Mouse (Mus musculus) kidney, adult 2 months (tissue): ENCODE measurements around the gene Dtx4. TPM values are rescaled to one million over a fixed set of nuclear protein-coding genes. Genes with fewer than 3 reads are reported as not detected.

Experiments
- DNase-seq: peaks from one replicate; pipeline ENCODE4 v3.0.0; 2021
- H3K27ac ChIP-seq: fragments of 200-500 bp; 2 replicates; pipeline ENCODE4 v1.5.1; 2012; ENCODE audit warnings: low read depth, low read length, control low read depth, inconsistent platforms; ENCODE audit not compliant: insufficient read depth
- H3K27me3 ChIP-seq: fragments of 200-500 bp; replicated peaks from 2 replicates; pipeline ENCODE4 v1.6.1; 2012; ENCODE audit warnings: mild to moderate bottlenecking, moderate library complexity, low read length, inconsistent platforms; ENCODE audit not compliant: control insufficient read depth, insufficient read depth
- H3K36me3 ChIP-seq: fragments of 200-500 bp; 2 replicates; pipeline ENCODE4 v1.6.1; 2012; ENCODE audit warnings: mild to moderate bottlenecking, moderate library complexity, low read length, inconsistent platforms; ENCODE audit not compliant: control insufficient read depth, insufficient read depth
- H3K4me1 ChIP-seq: fragments of 200-500 bp; 2 replicates; pipeline ENCODE4 v1.6.1; 2011; ENCODE audit warnings: low read length; ENCODE audit not compliant: control insufficient read depth, insufficient read depth
- H3K4me3 ChIP-seq: fragments of 200-500 bp; 2 replicates; pipeline ENCODE4 v1.5.1; 2011; ENCODE audit warnings: mild to moderate bottlenecking, low read depth, low read length, control low read depth; ENCODE audit not compliant: insufficient read depth
- CTCF ChIP-seq: fragments of 200-500 bp; conservative IDR thresholded peaks from 2 replicates; pipeline ENCODE4 v1.5.1; 2011; ENCODE audit warnings: low read depth, mild to moderate bottlenecking, control low read depth, low read length, moderate library complexity, mixed read lengths; ENCODE audit not compliant: insufficient read depth, insufficient read length
- POLR2A ChIP-seq: fragments of 200-500 bp; IDR thresholded peaks from one replicate; pipeline ENCODE4 v1.6.1; 2011; ENCODE audit warnings: low read depth, low read length, control low read depth
- WGBS: fragments of 180-500 bp; shearing (Covaris S2); methylation state at CpG from one replicate; pipeline ENCODE4 v1.1.7; 2018; 5-methylcytosine and 5-hydroxymethylcytosine counted together
- polyA plus RNA-seq: library from polyadenylated mRNA; depleted of rRNA; stranded (reverse); fragments of >200 nt; gene quantifications from 2 replicates; pipeline ENCODE4 v1.2.3, GENCODE M21; 2012; rRNA removed

Gene Dtx4
- polyA plus RNA-seq, 1 experiment = 10.6 TPM

- TF ChIP-seq POLR2A (no peak), CTCF (no peak)
- Histone ChIP-seq H3K27me3 (no peaks in the 10 kb centered on the region), H3K36me3 (no peaks in the 10 kb centered on the region), H3K27ac (no peak overlapping the region), H3K4me1 (no peaks in the 10 kb centered on the region), H3K4me3 (no peak overlapping the region)
- WGBS = 77% methylated on average over 4 of the region's 4 CpGs
- DNase-seq = peak; percentile 35
Measured at GRCm38 (mm10) chr19:12435011-12435416, 66.2 kb downstream of the Dtx4 start.

- H3K27me3 ChIP-seq = no peaks in the 10 kb centered on the region
- DNase-seq = peak; percentile 65
- 7% methylated on average over 2 of the region's 2 CpGs for WGBS
Measured at GRCm38 (mm10) chr19:12433033-12433432, 68.2 kb downstream of the Dtx4 start.

DNA sequence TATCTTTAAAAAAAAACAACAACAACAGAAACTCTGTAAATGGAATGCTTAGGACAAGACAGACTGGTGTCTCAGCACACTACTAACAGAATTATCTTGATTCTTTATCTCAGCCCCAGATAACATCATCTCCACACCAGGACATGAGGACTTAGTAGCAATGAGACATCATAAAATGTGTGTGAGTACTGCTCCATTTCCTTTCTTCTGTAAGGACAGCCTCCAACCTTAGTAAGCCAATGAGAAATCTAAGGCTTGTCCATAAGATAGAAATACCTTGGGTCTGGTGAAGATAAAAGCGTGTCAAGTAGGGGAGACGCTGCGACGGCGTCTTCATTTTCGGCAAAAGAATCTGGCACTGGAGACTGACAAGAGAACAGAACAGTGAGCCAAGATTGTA, 73.6 kb downstream of the Dtx4 start, which contains the start of gene Pfpl:
Gene Pfpl, plus strand, starts transcription at position 301 of the 400 bp plus-strand sequence.
- no peak for TF ChIP-seq CTCF
- no peak for TF ChIP-seq POLR2A
- Histone ChIP-seq H3K4me1 (no peaks in the 10 kb centered on the region), H3K4me3 (no peak within 1 kb of the TSS), H3K27me3 (no peaks in the 10 kb centered on the region), H3K27ac (no peak within 1 kb of the TSS), H3K36me3 (no peaks in the 10 kb centered on the region)
- no peak for DNase-seq
- 95% methylated on average over 6 of the region's 6 CpGs for WGBS

More at GRCm38 (mm10) chr19:12433033-12433432, 68.2 kb downstream of the Dtx4 start:
- H3K4me3 ChIP-seq = no peak overlapping the region
- no peak overlapping the region for H3K27ac ChIP-seq
- H3K4me1 ChIP-seq = no peaks in the 10 kb centered on the region
- H3K36me3 ChIP-seq = no peaks in the 10 kb centered on the region
- TF ChIP-seq CTCF (peak; percentile 59), POLR2A (no peak)

GRCm38 (mm10) chr19:12427101-12427500, 74.2 kb downstream of the Dtx4 start:
- 84% methylated on average over 5 of the region's 5 CpGs for WGBS
- Histone ChIP-seq H3K4me1 (no peaks in the 10 kb centered on the region), H3K27ac (no peak overlapping the region), H3K27me3 (no peaks in the 10 kb centered on the region), H3K4me3 (no peak overlapping the region), H3K36me3 (no peaks in the 10 kb centered on the region)
- DNase-seq = no peak
- TF ChIP-seq POLR2A (no peak), CTCF (no peak)

DNA sequence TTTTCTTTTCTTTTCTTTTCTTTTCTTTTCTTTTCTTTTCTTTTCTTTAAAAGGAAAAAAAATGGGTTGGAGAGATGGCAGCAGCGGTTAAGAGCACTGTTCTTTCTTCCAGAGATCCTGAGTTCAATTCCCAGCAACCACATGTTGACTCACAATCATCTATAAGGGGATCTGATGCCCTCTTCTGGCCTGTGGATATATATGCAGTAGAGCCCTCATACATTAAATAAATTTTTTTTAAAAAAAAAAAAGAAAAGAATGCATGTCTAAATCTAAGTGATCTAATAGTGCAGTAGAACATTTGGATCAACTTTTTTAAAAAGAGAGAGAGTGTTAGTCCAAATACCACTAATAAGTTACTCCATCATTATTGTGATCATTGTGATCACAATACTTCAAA, 79.6 kb downstream of the Dtx4 start:
- Histone ChIP-seq H3K27ac (no peak overlapping the region), H3K36me3 (no peaks in the 10 kb centered on the region), H3K27me3 (no peaks in the 10 kb centered on the region), H3K4me3 (no peak overlapping the region), H3K4me1 (no peaks in the 10 kb centered on the region)
- DNase-seq = no peak
- 79% methylated on average over 1 of the region's 1 CpGs for WGBS
- TF ChIP-seq CTCF = no peak

DNA sequence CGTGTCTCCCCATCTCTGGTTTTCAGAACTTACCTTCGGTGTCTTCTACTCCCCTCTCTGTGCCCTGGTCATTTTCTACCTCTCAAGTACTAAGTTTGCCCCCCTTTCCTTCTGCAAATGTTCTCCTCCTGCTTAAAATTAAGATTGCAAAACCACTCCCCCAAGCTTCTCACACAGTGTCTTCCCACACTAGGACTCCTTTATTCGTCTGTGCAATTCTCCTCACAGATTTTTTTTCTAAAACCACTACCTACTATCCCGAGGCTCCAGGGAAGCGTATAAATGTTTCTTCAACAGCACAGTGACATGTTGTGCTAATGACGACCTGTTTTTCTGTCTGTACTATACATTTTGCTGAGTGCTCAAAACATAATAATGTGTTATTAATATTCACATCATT, 80.7 kb downstream of the Dtx4 start:
- no peaks in the 10 kb centered on the region for H3K27me3 ChIP-seq
- no peak overlapping the region for H3K4me3 ChIP-seq
- H3K4me1 ChIP-seq = no peaks in the 10 kb centered on the region
- TF ChIP-seq POLR2A (no peak), CTCF (no peak)
- 69% methylated on average over 6 of the region's 6 CpGs for WGBS
- no peak for DNase-seq
- H3K27ac ChIP-seq = no peak overlapping the region
- H3K36me3 ChIP-seq = no peaks in the 10 kb centered on the region

DNA sequence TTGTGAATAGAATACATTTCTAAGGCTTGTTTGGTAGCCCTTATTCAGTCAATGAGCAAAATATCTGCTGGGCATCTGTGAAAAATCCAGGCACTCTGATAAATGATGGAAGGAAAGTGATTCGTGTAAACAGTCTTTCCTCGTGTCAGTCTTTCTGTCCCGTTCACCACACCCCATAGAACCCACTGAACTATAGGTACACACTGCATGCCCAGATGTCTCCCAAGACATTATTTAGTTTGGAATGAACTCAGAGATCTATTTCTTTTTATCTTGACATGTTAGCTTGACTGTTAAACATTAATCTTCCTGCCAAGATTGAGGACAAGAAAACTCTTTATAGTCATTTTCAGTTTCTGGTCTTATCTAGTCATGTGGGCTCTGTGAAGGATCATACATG, 82.9 kb downstream of the Dtx4 start:
- no peak for DNase-seq
- 81% methylated on average over 3 of the region's 3 CpGs for WGBS
- TF ChIP-seq POLR2A = no peak
- no peak for TF ChIP-seq CTCF
- Histone ChIP-seq H3K4me3 (no peak overlapping the region), H3K27me3 (no peaks in the 10 kb centered on the region), H3K36me3 (no peaks in the 10 kb centered on the region), H3K4me1 (no peaks in the 10 kb centered on the region), H3K27ac (no peak overlapping the region)

DNA sequence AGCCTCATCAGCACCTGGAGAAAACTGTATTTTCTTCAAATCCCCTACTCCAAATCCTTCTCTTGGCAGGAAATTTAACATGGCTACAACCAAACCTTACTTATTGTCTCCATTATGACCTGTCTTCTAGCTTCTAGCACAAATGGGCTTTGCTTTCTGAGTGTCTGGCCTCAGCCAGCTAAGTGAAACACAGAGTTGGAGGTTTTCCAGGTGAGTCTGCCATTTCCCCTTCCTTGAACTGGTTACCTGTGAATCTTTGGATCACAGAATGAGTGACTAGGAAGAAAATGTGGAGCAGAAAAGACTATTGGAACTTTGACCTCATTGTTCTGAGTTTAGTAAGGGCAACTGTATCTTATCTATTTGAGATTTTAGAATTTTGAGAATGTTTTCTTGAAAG, 83.9 kb downstream of the Dtx4 start, which contains the start of gene Olfr1441:
Gene Olfr1441, plus strand, starts transcription at position 73 of the 400 bp plus-strand sequence.
- Histone ChIP-seq H3K27ac (no peak within 1 kb of the TSS), H3K4me1 (no peaks in the 10 kb centered on the region), H3K27me3 (no peaks in the 10 kb centered on the region), H3K4me3 (no peak within 1 kb of the TSS), H3K36me3 (no peaks in the 10 kb centered on the region)
- TF ChIP-seq CTCF = no peak
- TF ChIP-seq POLR2A = no peak
- peak; percentile 66 for DNase-seq

Other genes starting within 250 kb of the Dtx4 start
- not detected in 2 replicates for gene Olfr235, start 240.4 kb downstream of the Dtx4 start, polyA plus RNA-seq
- gene Olfr1434, start 221.6 kb downstream of the Dtx4 start, polyA plus RNA-seq = not detected in 2 replicates
- not detected in 2 replicates for gene Olfr1436, start 202.3 kb downstream of the Dtx4 start, polyA plus RNA-seq
- gene Olfr1437, start 176.4 kb downstream of the Dtx4 start, polyA plus RNA-seq = not detected in 2 replicates
- not detected in 2 replicates for gene Olfr1438-ps1, start 165.5 kb downstream of the Dtx4 start, polyA plus RNA-seq
- not detected in 2 replicates for gene Olfr1440, start 114.2 kb downstream of the Dtx4 start, polyA plus RNA-seq
- gene Olfr1441, start 84.0 kb downstream of the Dtx4 start, polyA plus RNA-seq = not detected in 2 replicates
- gene Pfpl, start 73.5 kb downstream of the Dtx4 start, polyA plus RNA-seq = not detected in 2 replicates
- 3.8 and 7.4 TPM in 2 replicates for gene Mpeg1, start 40.7 kb downstream of the Dtx4 start, polyA plus RNA-seq
- 0.45 and 1.4 TPM in 2 replicates for gene Fam111a, start 44.3 kb upstream of the Dtx4 start, polyA plus RNA-seq
- 2.0 and 2.5 TPM in 2 replicates for gene Gm4952, start 98.5 kb upstream of the Dtx4 start, polyA plus RNA-seq
- 138 and 191 TPM in 2 replicates for gene Glyat, start 131.9 kb upstream of the Dtx4 start, polyA plus RNA-seq
- 0.11 and 0.16 TPM in 2 replicates for gene Olfr1442, start 169.0 kb upstream of the Dtx4 start, polyA plus RNA-seq
- gene Olfr1443, start 176.7 kb upstream of the Dtx4 start, polyA plus RNA-seq = not detected in 2 replicates
- gene Keg1, start 194.3 kb upstream of the Dtx4 start, polyA plus RNA-seq = 1,454 and 1,674 TPM in 2 replicates